Mouse (Mus musculus): ENCODE measurements around the gene Nras.

The Nras gene

DNA sequence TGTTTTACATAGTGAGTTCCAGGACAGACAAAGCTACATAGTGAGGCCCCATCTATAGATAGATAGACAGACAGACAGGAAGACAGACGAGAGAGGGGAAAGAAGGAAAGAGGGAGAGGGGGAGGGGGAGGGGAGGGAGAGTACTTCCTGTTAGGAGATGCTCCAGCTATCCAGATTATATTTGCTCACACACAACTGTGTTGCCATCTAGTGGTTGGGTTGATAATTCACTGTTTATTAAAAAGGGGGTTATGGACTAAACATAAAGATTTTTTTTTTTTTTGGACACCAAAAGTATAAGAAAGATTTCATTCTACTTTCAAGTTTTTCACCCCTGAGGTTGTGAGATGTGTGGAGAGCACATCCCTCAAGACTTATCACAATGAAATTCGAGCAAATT, 42.6 kb downstream of the Nras start:
- no peak for DNase-seq

DNA sequence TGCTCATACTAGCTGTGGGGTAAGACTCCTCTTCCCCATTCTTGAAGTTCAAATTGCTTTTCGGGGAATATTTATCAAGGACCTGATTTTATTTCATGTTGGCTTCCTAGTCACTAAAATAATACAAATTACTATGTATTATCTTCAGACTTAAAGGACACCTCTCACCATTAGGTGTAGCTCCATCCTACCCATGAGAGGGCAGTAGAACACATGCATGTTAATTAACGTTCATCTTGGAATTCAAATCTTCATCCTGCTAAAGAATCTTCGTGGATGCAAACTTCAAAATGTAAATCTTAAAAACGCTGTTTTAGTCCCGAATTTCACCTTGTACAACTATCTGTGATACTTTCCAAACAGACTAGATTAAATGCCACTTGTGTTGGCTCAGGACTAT, 43.1 kb downstream of the Nras start:
- DNase-seq, result no peak

DNA sequence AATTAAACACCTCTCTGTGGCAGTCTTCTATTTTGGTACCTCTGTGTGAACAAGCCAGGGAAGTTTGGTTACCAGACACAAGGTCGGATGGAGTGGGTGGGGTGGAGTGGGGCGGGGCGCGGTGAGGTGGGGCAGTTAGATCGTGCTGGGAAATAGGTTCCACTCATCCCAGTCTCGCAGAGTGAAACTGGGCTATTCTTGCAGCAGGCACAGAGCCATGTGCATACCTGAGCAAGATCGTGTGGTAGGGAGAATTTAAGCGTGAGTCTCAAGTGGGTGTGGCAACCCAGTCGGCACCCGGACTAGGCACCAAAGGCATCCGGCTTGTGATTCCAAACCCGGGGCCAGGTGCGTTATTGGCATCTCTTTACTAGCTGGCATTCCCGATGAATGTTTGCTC, 43.8 kb downstream of the Nras start:
- no peak for DNase-seq

- peak; percentile 15 for DNase-seq
These were observed 44.6 kb downstream of the Nras start, which contains the start of gene Dennd2c for GRCm38 (mm10) chr3:103102454-103103390. Gene Dennd2c (plus strand): TSS chr3:103102604.

GRCm38 (mm10) chr3:103107565-103108240, 49.6 kb downstream of the Nras start:
- no peak for DNase-seq

- DNase-seq, result no peak
These were observed 54.1 kb downstream of the Nras start for GRCm38 (mm10) chr3:103112216-103112615.
